Mouse (Mus musculus) heart, adult 11 months (tissue): ENCODE data around the gene Ppif.

Experiments used
- DNase-seq: peaks from one replicate; pipeline ENCODE4 v3.0.0; 2022

Gene Ppif

DNA sequence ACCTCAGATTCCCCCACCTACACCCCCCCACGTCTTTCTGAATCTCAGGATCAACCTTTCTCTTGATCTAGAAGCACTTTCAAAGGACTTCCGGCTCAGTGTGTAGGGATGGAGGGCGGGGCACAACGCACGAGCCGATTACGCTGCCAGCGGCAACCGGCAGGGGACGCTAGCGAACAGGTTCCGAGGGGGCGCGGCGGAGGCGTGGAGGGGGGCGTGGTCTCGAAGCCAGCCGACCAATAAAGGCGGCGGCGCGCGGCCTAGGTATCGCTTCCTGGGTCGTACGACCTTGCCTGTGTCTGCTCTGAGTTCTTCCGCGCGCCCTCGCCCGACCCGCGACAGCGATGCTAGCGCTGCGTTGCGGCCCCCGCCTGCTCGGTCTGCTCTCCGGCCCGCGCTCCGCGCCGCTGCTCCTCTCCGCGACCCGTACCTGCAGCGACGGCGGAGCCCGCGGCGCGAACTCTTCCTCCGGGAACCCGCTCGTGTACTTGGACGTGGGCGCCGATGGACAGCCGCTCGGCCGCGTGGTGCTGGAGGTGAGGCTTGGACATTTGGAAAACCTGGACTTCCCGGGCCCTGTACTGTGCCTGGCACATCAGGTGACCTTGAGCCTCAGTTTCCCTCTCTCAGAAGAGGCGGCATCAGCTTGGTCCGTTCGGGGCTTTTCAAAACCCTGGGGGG is at the start of gene Ppif:
Gene Ppif, plus strand, starts transcription at position 267 of the 681 bp plus-strand sequence.
- DNase-seq, result peak; percentile 99

DNA sequence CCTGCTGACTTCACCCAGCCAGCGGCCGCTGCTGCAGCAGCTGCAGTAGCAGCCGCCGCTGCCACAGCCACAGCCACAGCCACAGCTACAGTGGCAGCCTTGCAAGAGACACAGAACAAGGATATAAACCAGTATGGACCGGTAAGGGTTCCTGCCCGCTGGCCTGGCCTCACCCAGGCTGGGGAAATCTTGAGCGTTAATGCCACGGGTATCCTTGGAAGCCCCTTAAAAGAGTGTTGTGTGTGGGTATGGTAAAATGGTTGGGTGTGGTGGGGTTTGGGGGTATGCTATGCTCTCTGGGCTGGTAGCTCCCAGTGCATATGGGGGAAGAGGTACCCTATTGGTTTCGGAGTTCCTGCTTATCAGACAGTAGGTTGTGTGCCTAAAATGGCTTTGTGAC is 48.2 kb upstream of the Ppif start:
- DNase-seq, result peak; percentile 93

DNA sequence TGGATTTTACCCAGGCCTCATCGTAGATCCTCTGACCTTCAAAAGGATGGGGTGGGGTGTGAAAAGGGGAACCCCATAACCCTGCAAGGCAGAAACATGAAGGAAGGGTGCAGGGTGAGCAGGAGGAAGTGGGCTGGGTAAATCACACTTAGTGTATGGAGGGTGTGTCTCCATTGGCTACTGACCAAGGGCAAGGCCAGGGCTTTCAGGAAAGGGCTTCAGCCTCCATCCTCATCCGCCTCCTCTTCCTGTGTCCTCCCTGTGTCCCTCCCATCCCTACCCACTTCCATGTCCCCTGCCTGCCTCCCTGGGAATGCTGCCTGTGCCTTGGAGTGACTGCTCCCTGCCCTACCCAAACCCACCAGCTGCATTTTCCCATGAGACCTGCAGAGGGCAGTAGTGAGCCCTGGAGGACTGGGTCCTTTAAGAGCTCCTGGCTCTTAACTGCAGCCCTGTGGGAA is 47.8 kb upstream of the Ppif start:
- DNase-seq, result peak; percentile 99

DNA sequence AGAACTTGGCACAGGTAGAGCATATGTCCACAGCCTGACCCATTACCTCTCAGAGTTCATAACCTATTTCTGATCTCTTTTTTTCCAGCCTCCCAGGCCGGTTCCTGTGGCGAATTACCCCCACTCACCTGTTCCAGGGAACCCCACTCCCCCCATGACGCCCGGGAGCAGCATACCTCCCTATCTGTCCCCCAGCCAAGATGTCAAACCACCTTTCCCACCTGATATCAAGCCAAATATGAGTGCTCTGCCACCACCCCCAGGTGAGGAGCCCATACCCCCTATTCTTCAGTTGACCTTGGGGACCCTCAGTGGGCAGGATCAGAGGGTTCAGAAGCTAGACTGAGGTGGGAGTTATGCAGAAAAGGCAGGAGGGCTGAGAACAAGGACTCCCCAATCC is 42.8 kb upstream of the Ppif start:
- DNase-seq, result peak; percentile 90

DNA sequence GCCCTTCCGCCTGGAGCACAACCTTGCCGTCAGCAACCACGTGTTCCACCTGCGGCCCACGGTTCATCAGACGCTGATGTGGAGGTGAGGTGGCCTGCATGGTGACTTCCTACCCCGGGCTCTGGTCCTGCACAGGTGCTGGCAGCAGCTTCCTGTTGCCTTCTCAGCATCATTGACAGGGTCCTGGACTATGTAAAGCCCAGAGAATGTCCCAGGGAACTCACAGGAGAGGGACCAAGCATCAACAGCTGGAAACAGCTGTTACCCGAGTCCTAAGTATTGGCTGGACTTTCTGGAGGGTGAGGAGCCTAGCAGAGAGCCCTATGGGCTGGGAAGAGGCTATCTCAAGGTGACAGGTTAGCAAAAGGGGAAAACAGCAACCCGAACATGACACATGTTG is 42.0 kb upstream of the Ppif start:
- peak; percentile 91 for DNase-seq

DNA sequence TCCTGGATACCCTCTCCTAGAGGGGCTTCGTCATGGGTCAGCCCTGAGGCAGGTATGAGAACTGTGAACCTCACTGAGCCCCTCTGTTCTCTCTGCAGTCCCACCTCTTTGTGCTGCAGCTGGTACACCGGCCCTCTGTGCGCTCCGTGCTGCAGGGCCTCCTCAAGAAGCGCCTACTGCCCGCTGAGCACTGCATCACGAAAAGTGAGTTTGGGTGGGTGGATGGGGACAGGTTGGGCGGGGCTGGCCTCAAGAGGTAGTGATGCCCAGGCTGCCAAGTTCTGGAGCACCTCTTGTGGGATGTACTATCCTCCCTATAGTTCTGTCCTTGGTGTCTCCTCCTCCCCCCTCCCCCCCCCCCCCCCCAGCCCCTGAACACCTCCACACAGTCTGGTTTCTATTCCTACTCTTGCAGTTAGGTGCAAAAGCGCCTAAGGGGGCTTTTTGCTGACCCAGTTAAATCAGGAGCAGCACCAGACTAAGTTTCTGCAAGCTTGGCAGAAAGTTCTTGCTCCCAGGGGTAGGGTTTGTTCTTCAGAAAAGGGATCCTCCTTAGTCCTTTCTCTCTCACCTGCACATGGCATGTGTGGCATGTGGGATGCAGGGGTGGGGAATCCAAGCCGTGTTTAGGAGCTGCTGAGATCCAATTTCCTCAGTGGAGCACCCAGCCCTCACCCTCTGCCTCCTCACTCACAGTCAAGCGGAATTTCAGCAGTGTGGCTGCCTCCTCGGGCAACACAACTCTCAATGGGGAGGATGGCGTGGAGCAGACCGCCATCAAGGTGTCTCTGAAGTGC is 39.4 kb upstream of the Ppif start:
- no peak for DNase-seq

DNA sequence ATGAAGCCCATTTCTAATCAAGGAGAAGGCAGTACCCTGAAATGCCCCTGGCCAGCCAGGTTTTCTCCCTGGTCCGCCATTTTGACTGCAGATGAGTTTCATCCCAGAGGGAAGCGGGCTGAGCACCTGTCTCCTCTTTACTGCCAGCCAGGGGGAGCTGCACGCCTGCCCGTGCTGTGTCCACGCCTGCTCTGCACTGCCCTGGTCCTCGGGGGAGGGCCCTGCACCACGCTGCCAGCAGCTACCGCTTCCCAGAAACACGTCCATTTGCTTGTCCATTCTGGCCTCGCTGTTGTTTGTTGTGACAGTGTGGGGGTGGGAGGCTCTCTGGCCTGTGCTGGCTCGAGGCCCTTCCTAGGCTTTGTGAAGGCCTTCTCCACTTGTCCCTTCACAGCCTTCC is 33.3 kb upstream of the Ppif start:
- peak; percentile 94 for DNase-seq

DNA sequence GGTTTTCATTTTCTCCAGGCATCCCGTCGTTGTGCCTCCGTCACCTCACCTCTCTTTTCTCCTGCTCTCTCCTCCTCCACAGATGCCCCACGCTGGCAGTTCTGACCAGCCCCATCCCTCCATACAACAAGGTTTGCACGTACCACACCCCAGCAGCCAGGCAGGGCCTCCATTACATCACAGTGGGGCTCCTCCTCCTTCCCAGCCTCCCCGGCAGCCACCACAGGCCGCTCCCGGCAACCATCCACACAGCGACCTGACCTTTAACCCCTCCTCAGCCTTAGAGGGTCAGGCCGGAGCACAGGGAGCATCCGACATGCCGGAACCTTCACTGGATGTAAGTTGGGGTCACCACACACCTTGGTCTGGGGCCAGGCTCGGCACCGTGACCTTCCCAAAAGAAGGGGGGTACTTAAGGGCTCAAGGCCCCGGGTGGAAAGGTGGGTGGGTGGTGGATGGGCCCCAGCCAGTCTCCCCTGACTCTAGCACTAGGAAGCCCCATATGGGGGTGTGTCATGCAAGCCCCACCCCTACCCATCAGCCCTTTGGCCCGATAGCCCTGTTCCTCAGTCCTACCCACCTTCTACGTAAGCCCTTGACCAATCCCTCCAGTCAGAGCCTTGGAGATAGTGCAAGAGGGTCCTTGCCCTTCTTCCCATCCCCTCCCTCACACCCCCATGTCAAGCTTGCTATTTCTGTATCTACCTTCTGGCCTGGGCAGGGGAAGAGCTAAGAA is 32.6 kb upstream of the Ppif start:
- DNase-seq, result peak; percentile 91

DNA sequence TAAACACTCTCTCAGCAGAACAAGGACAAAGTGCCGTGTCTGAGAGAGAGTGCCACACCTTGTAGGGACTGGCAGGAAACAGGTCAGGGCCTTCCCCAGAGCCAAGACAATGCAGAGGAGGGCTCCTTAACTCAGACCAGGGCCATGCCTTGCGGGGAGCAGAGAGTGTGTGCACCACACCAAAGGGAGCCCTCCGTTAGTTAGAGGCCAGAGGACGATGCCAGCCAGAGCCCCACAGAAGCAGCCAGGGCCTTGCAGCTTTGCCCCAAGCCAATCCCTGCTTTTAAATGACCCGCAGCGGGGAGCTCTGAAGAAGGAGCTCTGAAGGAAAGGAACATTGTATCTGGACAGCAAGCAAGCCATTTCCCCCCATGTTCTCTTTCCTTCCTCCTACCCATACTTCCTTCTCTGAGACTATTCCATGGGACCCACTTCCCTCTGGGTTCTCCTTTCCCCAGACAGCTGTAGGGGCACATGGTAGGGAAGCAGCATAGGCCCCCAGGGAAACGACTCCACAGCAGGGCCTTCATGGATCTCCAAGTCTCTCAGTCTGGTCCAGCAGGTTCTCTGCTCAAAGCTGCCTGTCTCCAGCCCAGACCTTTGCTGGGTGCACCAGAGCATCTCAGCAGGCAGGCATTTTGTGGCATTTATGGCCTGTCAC is 30.2 kb upstream of the Ppif start:
- DNase-seq, result peak; percentile 91

DNA sequence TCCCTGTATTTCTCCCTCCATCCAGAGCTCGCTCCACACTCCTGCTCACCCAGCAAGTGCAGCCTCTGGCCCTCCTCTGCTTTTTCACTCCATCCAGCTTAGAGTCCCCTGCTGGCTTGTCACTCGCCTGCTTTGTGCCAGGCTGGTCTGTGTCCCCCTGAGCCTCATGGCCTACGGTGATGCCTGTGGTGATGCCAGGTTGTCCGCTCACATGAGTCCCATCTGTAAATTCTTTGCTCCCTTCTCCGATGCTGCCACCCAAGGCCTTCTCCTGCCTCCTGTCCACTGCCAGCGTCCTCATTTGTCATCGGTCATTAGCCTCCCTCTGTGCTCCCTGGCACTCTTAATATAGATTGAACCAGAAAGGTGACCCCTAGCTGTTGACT is 29.7 kb upstream of the Ppif start:
- peak; percentile 96 for DNase-seq

DNA sequence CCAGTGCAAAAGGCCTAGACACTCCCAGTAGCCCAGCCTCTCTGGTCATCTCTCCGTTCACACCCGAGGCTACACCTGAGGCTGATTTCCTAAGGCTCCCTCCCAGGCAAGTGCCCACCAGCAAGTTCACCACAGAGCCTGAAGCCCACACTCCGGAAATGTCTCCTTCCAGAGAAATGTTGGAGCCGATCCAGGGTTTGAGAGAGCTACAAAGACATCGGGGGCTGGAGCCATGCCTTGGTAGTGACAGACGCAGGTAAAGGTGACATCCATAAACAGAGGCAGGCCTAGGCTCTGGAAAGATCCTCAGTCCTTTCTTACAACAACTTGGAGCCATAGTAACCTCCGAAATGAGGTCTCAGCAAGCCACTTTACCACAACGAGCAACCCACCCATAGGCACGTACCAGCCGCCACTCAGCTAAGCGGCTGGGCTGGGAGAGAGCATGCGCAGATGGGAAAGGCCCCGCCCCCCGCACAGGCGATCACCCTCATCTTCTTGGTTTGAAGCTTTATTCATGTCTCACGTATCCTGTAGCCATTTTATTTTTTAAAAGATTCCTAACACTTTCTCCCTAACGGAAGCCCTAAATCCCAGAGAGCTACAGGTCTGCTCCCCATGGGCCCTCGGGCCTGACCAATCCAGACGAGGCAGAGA is 28.5 kb upstream of the Ppif start:
- DNase-seq, result peak; percentile 90

DNA sequence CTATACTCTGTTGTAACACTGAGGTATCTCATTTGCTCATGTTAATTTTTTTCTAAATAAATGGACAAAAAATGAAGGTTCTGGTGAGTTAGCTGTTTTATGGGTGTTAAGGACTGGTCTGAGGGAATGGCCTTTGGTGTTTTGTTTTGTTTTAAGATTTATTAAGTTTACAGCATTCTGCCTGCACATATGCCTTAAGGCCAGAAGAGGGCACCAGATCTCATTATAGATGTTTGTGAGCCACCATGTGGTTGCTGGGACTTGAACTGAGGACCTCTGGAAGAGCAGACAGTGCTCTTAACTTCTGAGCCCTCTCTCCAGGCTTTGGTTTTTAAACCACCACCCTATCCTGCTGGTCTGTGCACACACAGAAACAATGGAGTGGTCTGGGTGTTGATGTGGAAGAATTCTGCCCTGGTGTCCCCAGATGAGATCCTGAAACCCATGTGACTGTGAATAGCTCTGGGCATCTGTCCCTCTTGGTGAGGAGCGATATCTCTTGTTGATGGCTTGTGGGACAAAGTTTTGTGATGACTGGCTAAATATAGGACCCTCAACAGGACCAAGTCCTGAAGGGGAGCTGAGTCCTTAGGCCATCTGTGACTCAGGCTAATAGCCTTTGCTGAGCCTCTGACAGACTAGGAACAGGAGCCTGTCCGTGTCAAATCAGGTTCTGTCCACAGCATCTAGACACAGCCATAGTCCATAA is 27.1 kb upstream of the Ppif start:
- peak; percentile 97 for DNase-seq

DNA sequence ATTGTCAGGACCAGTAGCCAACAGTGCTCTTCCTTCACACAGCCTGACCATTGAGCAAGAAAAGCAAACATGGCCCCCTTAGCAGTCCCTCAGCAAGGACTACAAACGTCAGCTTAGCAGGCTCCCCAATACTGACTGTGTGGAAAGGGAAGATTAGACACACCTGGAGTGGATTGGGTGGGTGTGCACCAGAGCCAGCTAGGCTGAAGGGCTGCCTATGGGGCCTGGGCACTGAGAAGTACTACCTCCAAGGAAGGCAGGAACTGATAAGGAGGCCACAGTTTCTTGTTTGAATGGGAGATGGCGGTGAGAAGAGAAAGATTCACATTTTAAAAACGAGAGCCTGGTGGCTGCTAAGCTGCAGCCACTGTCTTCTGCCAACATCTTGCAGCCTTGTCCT is 26.4 kb upstream of the Ppif start:
- DNase-seq, result no peak

DNA sequence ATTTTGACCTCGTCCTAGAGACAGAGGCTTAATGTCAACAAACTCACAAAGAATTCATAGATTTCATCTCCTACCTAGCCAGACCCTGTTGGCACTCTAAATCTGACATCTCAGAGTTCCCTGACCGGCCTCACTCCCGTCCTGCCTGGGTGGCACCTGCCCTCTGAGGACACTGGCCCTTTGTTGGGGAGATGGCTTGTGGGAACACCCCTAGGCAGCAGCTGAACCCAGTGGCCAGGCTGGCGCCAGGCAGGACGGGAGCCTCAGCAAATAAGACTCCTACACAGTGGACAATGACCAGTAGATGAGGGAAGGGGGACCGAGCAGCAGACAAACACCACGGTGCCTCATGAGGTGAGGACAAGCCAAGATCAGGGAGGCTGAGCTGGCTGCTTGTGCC is 14.3 kb upstream of the Ppif start:
- DNase-seq, result no peak

DNA sequence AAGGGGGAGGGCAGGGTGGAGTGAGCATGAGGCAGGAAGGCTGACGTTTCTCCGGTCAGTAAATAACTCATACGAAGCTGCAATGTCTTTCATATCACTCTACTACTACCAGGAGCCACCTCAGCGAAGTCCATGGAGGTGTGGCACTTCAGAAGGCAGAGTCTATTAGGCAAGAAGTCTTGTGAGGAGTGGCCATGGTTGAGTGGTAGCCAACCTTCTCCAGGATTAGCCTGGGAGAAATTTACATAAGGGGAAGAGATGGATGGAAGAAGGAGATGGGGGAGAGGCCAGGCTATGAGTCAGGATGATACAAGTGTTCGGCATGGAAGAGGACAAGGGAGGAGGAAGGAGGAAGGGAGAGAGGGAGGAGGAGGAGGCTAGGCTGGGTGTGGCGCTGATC is 11.9 kb upstream of the Ppif start:
- no peak for DNase-seq

DNA sequence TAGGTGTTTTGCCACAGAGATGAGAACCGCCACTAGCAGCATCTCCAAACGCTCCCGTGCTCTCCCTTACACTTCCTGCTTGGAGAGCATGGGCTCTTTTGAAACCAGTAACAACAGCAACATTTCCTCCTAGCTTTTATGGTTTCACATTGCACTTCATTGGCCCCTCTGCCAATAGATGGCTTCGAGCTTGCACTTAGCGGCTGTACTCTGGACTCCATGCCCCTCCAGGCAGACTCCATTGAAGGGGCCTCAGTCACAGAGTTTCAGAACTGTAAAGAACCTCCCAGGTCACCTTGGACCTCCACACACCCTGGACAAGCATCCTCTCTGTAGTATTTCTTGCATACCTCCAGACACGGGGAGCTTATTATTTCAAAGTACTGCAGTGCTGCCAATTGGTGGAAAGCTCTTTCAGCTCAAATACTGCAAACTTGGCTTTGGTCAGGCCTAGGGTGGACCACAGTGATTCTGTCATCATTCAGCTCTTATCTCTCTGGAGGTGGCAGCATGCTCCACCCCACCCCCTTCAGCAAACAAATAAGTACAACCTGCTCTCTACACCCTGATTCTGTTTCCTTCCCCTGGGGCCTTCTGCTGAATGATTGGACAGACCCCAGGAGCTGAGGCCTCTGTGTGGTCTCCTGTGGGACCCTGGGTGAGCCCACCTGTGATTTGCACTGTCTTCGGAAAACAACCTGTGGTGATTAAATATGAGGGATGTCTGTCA is 7.6 kb upstream of the Ppif start:
- DNase-seq, result no peak

DNA sequence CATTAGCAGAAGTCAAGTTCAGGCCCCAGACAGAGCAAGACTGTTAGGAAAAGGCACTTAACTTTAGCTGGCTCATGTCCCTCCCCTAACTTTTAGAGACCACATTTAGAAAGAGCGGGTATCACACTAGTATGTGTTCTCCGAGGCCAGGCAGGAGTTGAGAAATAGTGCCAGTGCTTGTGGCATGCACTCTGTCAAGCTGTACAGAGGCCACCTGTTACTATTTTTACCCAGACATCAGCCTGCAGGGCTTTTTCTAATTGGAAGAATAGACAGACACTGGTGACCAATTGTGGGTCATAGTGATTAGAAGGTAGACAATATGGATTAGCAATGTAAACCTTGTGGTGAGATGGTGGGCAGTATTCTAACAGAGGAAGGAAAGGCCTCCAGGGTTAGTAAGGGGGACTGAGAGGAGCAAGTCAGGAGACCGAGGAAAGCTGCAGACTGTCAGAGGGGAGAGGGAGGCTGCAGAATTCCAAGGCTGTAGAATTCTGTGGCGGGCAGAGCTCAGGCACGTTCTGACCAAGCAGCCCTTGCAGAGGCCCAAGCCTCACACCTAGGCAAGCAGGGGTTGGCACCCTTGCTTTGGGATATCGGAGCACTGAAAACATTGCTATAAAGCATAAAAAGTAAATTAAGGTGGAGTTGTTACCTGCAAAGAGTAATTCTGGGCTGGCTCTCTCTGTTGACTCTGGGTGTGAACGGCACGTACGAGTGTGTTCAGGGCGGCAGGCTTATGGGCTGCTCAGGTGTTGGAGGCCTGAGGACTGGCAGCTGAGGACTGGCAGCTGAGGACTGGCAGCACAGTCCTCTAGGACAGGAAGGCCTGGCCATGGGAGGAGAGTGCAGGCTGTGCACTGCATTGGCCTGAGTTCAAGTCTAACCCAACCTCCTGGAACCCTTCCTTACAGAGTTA is 6.7 kb upstream of the Ppif start:
- peak; percentile 95 for DNase-seq

DNA sequence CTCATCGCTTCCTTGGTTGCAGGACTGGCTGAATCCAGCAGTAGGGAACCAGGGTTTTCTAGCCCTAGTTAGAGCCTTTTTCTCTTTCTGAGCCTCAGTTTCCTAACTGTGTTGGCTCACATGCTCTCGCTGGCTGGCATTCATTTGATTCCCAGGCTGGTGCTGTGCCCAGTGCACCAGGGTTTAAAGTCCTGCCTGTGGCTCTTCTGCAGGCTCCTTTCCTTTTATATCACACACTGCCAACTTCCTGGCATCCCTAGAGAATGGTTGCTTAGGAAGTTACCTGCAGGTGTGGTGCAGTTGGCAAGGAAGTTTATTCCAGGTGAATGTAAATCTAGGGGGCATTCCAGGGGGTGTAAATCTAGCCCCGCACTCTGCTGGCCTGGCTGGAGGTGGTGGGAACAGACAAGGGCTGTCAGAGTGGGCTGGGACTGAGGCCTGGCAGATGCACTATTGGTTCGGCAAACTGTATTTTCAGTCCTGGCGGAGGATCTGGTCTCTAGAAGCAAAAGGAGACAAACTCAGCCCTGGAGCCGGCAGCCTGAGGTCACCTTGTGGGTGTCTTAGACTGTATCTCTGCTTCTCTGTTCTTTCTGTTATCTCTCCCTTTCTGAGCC is 575 bp upstream of the Ppif start:
- DNase-seq, result no peak

DNA sequence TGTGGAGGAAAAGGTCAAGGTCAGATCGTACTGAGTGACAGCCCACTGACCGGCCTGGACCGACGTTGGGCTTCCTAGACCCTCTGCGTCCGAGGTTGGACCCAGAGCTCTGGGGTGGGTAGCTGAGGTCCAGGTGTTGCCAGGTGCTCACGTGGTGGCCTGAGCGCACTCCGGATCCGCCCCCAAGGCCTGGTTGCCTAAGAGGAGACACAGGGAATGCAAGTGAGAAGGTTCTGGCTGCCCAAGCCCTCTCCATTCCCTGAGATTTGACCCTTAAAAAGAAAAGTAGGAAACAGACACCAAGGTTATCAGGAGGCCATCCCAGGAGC is 579 bp downstream of the Ppif start:
- DNase-seq, result no peak

DNA sequence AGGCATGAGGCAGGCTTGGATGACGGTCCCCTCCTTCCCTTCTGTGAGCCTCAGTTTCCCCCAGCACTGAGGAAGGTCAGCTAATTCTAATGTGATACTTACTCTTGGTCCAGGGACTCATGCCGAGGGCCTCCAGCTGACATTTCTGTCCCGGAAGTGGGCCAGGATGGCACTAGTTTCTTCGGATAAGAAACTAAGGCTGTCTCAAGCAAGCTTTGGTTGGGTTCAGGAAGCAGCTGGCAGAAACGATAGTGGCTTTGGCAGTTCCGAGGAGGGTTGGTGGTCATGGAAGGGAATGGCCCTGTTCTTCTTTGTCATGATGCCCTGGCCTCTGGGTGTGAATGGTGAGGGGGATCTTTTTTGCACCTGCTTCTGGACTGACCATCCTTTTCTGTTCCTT is 1.1 kb downstream of the Ppif start:
- DNase-seq, result no peak
